Mouse (Mus musculus): ENCODE results near the gene Siah3. TPM values are rescaled to one million over a fixed set of nuclear protein-coding genes. Genes with fewer than 3 reads are reported as not detected.
A peak's percentile ranks its signal among the peaks of the same experiment; 100 is the strongest.

Siah3 gene
- total and polyA plus RNA-seq, 3 experiments, result 0.04 to 0.29 TPM; not detected in 1

- peak; percentile 49; the same call in 1 of the 2 replicates for TF ChIP-seq MEF2A (IDR thresholded peaks at IDR 0.05; ENCODE audit: extremely low read depth, insufficient replicate concordance, low read depth, low read length, poor library complexity, severe bottlenecking)
- TF ChIP-seq ZKSCAN1 (IDR thresholded peaks at IDR 0.05; ENCODE audit: low read depth, low read length), result no peak
- no peak for TF ChIP-seq SMC3 (IDR thresholded peaks at IDR 0.05; ENCODE audit: low read depth, low read length)
- TF ChIP-seq GABPA (IDR thresholded peaks at IDR 0.05; ENCODE audit: low read depth, low read length), result no peak
- peak; percentile 94 to 98 for TF ChIP-seq EP300 (IDR thresholded peaks at IDR 0.05; ENCODE audit: low read depth in 1 of 2, low read length in 2 of 2)
- no peak for TF ChIP-seq JUND (IDR thresholded peaks at IDR 0.05; ENCODE audit: low read depth, low read length)
- peak; percentile 48; the same call in 1 of the 2 replicates for TF ChIP-seq BHLHE40 (IDR thresholded peaks at IDR 0.05; ENCODE audit: borderline replicate concordance, low read depth, low read length)
- TF ChIP-seq HCFC1 (IDR thresholded peaks at IDR 0.05; ENCODE audit: low read depth, low read length), result 0 out of 2 replicates have a peak, but pooled peaks have one; percentile 29
- peak; percentile 82 for TF ChIP-seq RCOR1 (IDR thresholded peaks at IDR 0.05; ENCODE audit: low read depth, low read length)
- TF ChIP-seq NELFE (IDR thresholded peaks at IDR 0.05; ENCODE audit: low read depth, low read length), result no peak
- peak; percentile 75 for TF ChIP-seq SIN3A (IDR thresholded peaks at IDR 0.05; ENCODE audit: low read length)
- peak; percentile 51 for TF ChIP-seq USF1 (IDR thresholded peaks at IDR 0.05; ENCODE audit: low read depth, low read length)
- peak; percentile 33; the same call in 1 of the 2 replicates for TF ChIP-seq MXI1 (IDR thresholded peaks at IDR 0.05; ENCODE audit: low read depth, low read length)
Measured at GRCm38 (mm10) chr14:75524648-75525047, 68.9 kb downstream of the Siah3 start (continued).

DNA sequence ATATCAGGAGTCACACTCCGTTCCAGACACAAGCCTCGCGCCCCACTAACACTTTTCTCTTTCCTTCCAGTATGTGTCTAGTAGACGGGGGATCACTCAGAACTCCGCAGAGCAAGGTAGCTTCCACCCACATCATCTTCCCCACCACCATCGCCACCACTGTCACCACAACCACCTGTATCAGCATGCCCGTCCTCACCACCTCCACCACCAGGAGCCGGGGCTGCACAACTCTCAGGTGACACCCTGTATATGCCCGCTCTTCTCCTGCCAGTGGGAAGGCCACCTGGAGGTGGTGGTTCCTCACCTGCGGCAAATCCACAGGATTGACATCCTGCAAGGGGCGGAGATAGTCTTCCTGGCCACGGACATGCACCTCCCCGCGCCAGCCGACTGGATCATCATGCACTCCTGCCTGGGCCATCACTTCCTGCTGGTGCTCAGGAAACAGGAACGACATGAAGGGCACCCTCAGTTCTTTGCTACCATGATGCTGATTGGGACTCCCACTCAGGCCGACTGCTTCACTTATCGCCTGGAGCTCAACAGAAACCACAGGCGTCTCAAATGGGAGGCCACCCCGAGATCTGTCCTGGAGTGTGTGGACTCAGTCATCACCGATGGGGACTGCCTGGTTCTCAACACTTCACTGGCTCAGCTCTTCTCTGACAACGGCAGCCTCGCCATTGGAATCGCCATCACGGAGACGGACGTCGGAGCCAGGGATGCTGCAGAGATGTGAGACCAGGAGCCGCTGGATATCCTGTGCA is 69.8 kb downstream of the Siah3 start:
- H3K9ac ChIP-seq (ENCODE audit: control insufficient read depth, low read depth, low read length, poor library complexity, severe bottlenecking), result peak overlapping the region; percentile 72
- no peaks in the 10 kb centered on the region; the same call in 1 of the 2 replicates for H3K79me2 ChIP-seq (ENCODE audit: control insufficient read depth, insufficient read depth, low read length, poor library complexity)
- H3K36me3 ChIP-seq (ENCODE audit: control insufficient read depth in 1 of 2, insufficient read depth in 2 of 2, low read length in 2 of 2), result peaks cover 0 to 7% of the 10 kb centered on the region in 2 experiments; a peak in 2 of 4 replicates
- H3K4me1 ChIP-seq (ENCODE audit: control insufficient read depth in 1 of 2, insufficient read depth in 2 of 2, low read length in 2 of 2), result peaks cover 2 to 18% of the 10 kb centered on the region in 2 experiments; a peak in 2 of 4 replicates
- peak; percentile 46; the same call in 1 of the 2 replicates for TF ChIP-seq TCF12 (IDR thresholded peaks at IDR 0.05; ENCODE audit: low read depth, low read length)
- no peak for TF ChIP-seq MYB (IDR thresholded peaks at IDR 0.05; ENCODE audit: low read depth, low read length)
- TF ChIP-seq SMC3 (IDR thresholded peaks at IDR 0.05; ENCODE audit: low read depth, low read length), result no peak
- no peak for TF ChIP-seq USF2 (IDR thresholded peaks at IDR 0.05; ENCODE audit: borderline replicate concordance in 1 of 2, insufficient read depth in 1 of 2, low read depth in 1 of 2, low read length in 2 of 2)
- TF ChIP-seq UBTF (IDR thresholded peaks at IDR 0.05; ENCODE audit: borderline replicate concordance, insufficient read depth, low read depth, low read length), result no peak
- no peak for TF ChIP-seq MYC (IDR thresholded peaks at IDR 0.05; ENCODE audit: low read depth, low read length)
- TF ChIP-seq POLR2AphosphoS2 (IDR thresholded peaks at IDR 0.05; ENCODE audit: low read length), result no peak
- no peak for TF ChIP-seq NRF1 (IDR thresholded peaks at IDR 0.05; ENCODE audit: insufficient read depth, low read depth, low read length, poor library complexity, severe bottlenecking)
- 0 out of 2 replicates have a peak, but pooled peaks have one; percentile 41 for TF ChIP-seq TBP (IDR thresholded peaks at IDR 0.05; ENCODE audit: low read depth, low read length)
- no peak for TF ChIP-seq TAL1 (IDR thresholded peaks at IDR 0.05; ENCODE audit: low read length)
- peak in 1 of 2 experiments; percentile 45; a peak in 1 of 4 replicates for TF ChIP-seq POLR2A (IDR thresholded peaks at IDR 0.05; ENCODE audit: control insufficient read depth in 1 of 2, insufficient read depth in 1 of 2, low read depth in 1 of 2, low read length in 2 of 2, poor library complexity in 1 of 2)
- TF ChIP-seq CHD1 (IDR thresholded peaks at IDR 0.05; ENCODE audit: low read depth, low read length), result 0 out of 2 replicates have a peak, but pooled peaks have one; percentile 7
- no peak for TF ChIP-seq CHD2 (IDR thresholded peaks at IDR 0.05; ENCODE audit: low read length)
- TF ChIP-seq RAD21 (IDR thresholded peaks at IDR 0.05; ENCODE audit: low read depth, low read length), result no peak
- no peak for TF ChIP-seq MAFK (IDR thresholded peaks at IDR 0.05; ENCODE audit: borderline replicate concordance, low read depth, low read length)
- peak in 1 of 2 experiments; percentile 13; a peak in 1 of 4 replicates for TF ChIP-seq EP300 (IDR thresholded peaks at IDR 0.05; ENCODE audit: low read depth in 1 of 2, low read length in 2 of 2)
- peak overlapping the region; percentile 70 to 73 for H3K4me3 ChIP-seq (ENCODE audit: control insufficient read depth in 1 of 2, insufficient read depth in 1 of 2, low read depth in 2 of 2, low read length in 2 of 2)
- peak overlapping the region; percentile 78 for H3K27ac ChIP-seq (ENCODE audit: control insufficient read depth, low read depth, low read length)
- peak; percentile 78 for DNase-seq (ENCODE audit: low read depth, low spot score)
- no peaks in the 10 kb centered on the region for H3K27me3 ChIP-seq (ENCODE audit: control insufficient read depth in 1 of 2, insufficient read depth in 2 of 2, low read length in 2 of 2)
- H3K9me3 ChIP-seq (replicated peaks; ENCODE audit: insufficient read depth, low read length), result no peaks in the 10 kb centered on the region

All from MEL (cell line).